Mouse (Mus musculus): Measurements from ENCODE around the gene Thy1. TPM values are rescaled to one million over a fixed set of nuclear protein-coding genes. Genes with fewer than 3 reads are reported as not detected.

The Thy1 gene
- polyA plus RNA-seq, 1 experiment, result 1,180 TPM

GRCm38 (mm10) chr9:44071914-44072598 is 28.9 kb downstream of the Thy1 start:
- H3K4me1 ChIP-seq (ENCODE audit: control insufficient read depth, insufficient read depth, low read length), result no peaks in the 10 kb centered on the region
- no peak overlapping the region for H3K4me3 ChIP-seq (ENCODE audit: insufficient read depth, low read length)
- H3K27ac ChIP-seq (ENCODE audit: insufficient read depth, low read length), result peak overlapping the region; percentile 88
- TF ChIP-seq POLR2A (IDR thresholded peaks at IDR 0.05; ENCODE audit: extremely low read depth, insufficient read depth, low read length), result peak; percentile 48; the same call in 1 of the 2 replicates
- TF ChIP-seq CTCF (IDR thresholded peaks at IDR 0.05; ENCODE audit: extremely low read depth, insufficient read depth, low read length), result no peak

GRCm38 (mm10) chr9:44072599-44072915 is 29.4 kb downstream of the Thy1 start:
- H3K27ac ChIP-seq (ENCODE audit: insufficient read depth, low read length), result peak overlapping the region; percentile 88
- no peak for TF ChIP-seq POLR2A (IDR thresholded peaks at IDR 0.05; ENCODE audit: extremely low read depth, insufficient read depth, low read length)
- H3K4me1 ChIP-seq (ENCODE audit: control insufficient read depth, insufficient read depth, low read length), result no peaks in the 10 kb centered on the region
- H3K4me3 ChIP-seq (ENCODE audit: insufficient read depth, low read length), result no peak overlapping the region

- H3K27ac ChIP-seq (ENCODE audit: insufficient read depth, low read length), result peak overlapping the region; percentile 48
- TF ChIP-seq CTCF (IDR thresholded peaks at IDR 0.05; ENCODE audit: extremely low read depth, insufficient read depth, low read length) (no peak), POLR2A (IDR thresholded peaks at IDR 0.05; ENCODE audit: extremely low read depth, insufficient read depth, low read length) (no peak)
- no peaks in the 10 kb centered on the region for H3K4me1 ChIP-seq (ENCODE audit: control insufficient read depth, insufficient read depth, low read length)
- 0 out of 2 replicates have a peak overlapping the region, but pooled peaks have one; percentile 6 for H3K4me3 ChIP-seq (ENCODE audit: insufficient read depth, low read length)
These were observed 29.9 kb downstream of the Thy1 start for GRCm38 (mm10) chr9:44073115-44073514.

- peaks cover 7% of the 10 kb centered on the region for H3K4me1 ChIP-seq (ENCODE audit: control insufficient read depth, insufficient read depth, low read length)
- TF ChIP-seq POLR2A (IDR thresholded peaks at IDR 0.05; ENCODE audit: extremely low read depth, insufficient read depth, low read length) (no peak), CTCF (IDR thresholded peaks at IDR 0.05; ENCODE audit: extremely low read depth, insufficient read depth, low read length) (peak; percentile 43)
- H3K4me3 ChIP-seq (ENCODE audit: insufficient read depth, low read length), result no peak overlapping the region
- H3K27ac ChIP-seq (ENCODE audit: insufficient read depth, low read length), result no peak overlapping the region
These were observed 31.5 kb downstream of the Thy1 start for GRCm38 (mm10) chr9:44074395-44075275.

- H3K4me3 ChIP-seq (ENCODE audit: insufficient read depth, low read length), result no peak overlapping the region
- H3K27ac ChIP-seq (ENCODE audit: insufficient read depth, low read length), result no peak overlapping the region
- H3K4me1 ChIP-seq (ENCODE audit: control insufficient read depth, insufficient read depth, low read length), result peaks cover 13% of the 10 kb centered on the region
- TF ChIP-seq CTCF (IDR thresholded peaks at IDR 0.05; ENCODE audit: extremely low read depth, insufficient read depth, low read length), result no peak
These were observed 32.3 kb downstream of the Thy1 start for GRCm38 (mm10) chr9:44075276-44075995.

GRCm38 (mm10) chr9:44075996-44076763 is 33.0 kb downstream of the Thy1 start:
- Histone ChIP-seq H3K4me1 (ENCODE audit: control insufficient read depth, insufficient read depth, low read length) (peaks cover 19% of the 10 kb centered on the region), H3K4me3 (ENCODE audit: insufficient read depth, low read length) (no peak overlapping the region), H3K27ac (ENCODE audit: insufficient read depth, low read length) (no peak overlapping the region)
- TF ChIP-seq POLR2A (IDR thresholded peaks at IDR 0.05; ENCODE audit: extremely low read depth, insufficient read depth, low read length) (no peak), CTCF (IDR thresholded peaks at IDR 0.05; ENCODE audit: extremely low read depth, insufficient read depth, low read length) (no peak)

- Histone ChIP-seq H3K4me1 (ENCODE audit: control insufficient read depth, insufficient read depth, low read length) (peaks cover 19% of the 10 kb centered on the region), H3K4me3 (ENCODE audit: insufficient read depth, low read length) (no peak overlapping the region), H3K27ac (ENCODE audit: insufficient read depth, low read length) (no peak overlapping the region)
- TF ChIP-seq POLR2A (IDR thresholded peaks at IDR 0.05; ENCODE audit: extremely low read depth, insufficient read depth, low read length), result no peak
- peak; percentile 58 for TF ChIP-seq CTCF (IDR thresholded peaks at IDR 0.05; ENCODE audit: extremely low read depth, insufficient read depth, low read length)
These were observed 33.6 kb downstream of the Thy1 start for GRCm38 (mm10) chr9:44076764-44077120.

- Histone ChIP-seq H3K27ac (ENCODE audit: insufficient read depth, low read length) (no peak overlapping the region), H3K4me3 (ENCODE audit: insufficient read depth, low read length) (no peak overlapping the region), H3K4me1 (ENCODE audit: control insufficient read depth, insufficient read depth, low read length) (peaks cover 19% of the 10 kb centered on the region)
- TF ChIP-seq CTCF (IDR thresholded peaks at IDR 0.05; ENCODE audit: extremely low read depth, insufficient read depth, low read length) (no peak), POLR2A (IDR thresholded peaks at IDR 0.05; ENCODE audit: extremely low read depth, insufficient read depth, low read length) (no peak)
These were observed 34.2 kb downstream of the Thy1 start for GRCm38 (mm10) chr9:44077266-44077910.
